Mouse (Mus musculus) urinary bladder, postnatal 25 days (tissue): ENCODE measurements at regions not wholly inside any gene's neighbourhood (a gene's known extent, or its start where the extent isn't known, plus 50 kb on each side); places are given as distances from the start of the nearest gene placed in this dataset.

ENCODE experiments used
- DNase-seq: peaks from one replicate; pipeline ENCODE4 v3.0.0; 2022; ENCODE audit warnings: low spot score

DNA sequence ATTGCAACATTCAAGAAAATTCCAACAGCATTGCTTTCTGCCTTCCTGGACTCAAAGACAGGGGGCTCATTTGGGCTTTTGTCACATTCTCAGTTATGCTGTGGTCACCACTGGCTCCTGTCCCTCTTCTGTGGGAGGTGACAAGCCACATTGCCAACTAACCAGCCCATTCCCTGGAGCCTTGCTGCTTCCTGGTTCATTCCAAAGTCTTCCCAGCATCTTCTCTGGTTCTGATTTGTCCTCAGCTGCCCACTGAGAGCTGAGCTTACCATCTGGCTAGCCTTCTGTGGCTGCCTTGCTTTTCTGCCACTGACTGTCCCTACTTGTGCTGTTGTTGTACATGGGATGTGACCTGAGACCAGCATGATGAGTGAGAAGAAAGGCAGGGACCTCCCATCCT is 111.0 kb downstream of the Cxcl12 start:
- no peak for DNase-seq

DNA sequence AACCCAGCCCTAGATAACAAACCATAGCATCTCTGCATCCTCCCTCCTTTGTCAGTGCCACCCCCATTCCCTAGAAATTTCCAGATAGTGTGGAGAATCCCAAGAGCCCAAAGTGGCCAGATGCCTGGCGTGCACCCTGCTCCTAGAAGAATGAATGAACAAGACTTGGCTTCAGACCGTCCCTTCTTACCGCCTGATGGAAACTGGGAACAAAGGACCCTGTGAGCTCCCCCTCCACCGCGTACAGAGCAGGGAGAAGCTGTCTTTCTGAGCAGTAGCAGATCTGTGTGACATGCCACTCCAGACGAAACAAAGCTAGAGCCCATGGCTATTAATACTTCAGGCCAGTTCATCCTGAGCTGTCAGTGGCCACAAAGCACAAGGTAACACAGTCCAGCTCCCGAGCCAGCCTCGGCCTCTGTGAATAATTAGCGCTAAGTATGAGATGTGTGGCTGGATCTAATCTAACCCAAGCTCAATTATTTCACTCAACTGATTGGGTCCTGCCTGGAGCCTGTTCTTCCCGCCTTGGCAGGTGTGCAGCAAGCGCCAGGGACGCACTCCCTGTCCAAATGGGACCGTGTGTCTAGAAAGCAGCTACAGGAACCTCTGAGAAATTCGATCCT is 111.6 kb downstream of the Cxcl12 start:
- no peak for DNase-seq

DNA sequence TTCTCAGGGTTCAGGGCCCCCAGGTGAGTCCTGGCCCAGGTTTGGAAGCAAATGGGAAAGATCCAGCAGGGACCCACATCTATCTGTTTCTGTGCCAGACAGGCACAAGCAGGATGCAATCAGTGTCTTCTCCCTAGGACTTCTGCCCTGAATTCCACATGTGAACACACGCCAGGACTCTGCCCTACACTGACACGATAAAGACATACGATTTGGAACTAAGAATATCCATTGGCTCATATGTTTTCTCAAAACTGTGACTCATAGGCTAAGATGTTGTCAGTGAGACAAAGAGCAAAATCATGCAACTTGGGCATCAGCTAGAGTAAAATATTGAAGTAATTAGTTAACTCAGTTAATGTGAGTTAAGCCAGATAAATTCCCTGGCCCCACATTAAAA is 112.6 kb downstream of the Cxcl12 start:
- no peak for DNase-seq

DNA sequence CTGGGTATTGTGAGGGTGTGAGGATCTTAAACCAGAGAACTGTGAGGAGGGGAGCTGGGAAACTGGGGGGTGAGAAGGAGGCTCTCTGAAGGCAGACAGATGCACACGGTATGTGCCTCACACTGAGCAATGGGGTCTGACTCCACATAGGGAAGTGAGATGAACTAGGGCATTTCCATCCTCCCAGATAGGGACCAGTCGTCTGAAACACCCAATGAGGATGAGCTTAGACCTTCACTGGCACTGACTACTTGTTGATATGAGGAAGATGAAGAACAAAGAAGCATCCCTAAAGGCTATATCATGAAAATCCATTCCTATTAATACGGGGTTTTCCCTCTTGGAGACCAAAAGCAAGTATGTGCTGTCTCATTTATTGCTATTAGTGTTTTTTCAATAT is 115.3 kb downstream of the Cxcl12 start:
- DNase-seq: no peak

DNA sequence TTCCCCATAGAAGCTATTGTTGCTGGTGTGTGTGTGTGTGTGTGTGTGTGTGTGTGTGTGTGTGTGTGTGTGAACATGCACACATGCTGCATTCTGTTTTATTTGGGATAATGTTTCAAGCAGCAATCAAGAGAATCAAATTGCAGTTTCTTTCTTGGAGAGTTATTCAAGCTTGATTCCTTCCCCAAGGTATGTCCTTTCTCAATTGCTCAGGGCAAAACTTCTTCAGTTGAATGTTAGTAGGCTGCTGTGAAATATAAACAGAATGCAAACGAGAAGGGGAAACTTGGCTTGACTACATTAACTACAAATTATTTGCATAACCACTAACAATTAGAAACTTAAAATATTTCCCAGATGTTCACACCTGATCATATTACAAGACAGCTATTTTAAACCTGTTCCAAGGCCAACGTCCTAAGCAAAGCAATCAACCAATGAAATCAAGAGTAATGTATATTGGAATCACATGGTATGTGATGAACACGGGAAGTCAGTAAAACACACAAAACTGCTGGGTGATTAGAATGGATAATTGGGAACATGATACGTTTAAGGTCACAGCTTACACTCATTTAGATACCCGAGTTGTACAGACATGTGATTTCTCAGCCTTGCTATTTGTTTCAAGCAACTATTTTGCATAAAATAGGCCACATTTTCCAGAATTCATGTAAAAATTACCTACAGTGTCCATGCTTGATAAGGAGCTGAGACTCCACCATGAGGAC is 116.2 kb downstream of the Cxcl12 start:
- DNase-seq: no peak

DNA sequence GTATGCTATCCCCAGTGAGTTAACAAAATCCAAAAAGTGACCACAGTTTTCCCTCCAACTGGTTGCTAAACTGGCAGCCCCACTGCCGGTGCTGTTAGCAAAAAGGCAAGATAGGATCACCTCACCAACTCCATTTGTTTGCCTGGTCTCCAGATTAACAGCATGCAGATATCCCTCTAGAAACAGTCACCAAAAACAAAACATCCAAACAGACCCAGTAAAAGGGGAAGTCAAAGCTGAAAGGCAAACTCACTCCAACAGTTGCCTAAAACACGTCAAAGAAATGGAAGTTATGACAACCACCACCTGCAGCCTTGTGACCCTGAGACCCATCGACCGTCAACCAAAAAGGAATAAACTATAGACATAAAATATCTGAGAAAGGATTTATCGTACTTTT is 119.1 kb downstream of the Cxcl12 start:
- no peak for DNase-seq

DNA sequence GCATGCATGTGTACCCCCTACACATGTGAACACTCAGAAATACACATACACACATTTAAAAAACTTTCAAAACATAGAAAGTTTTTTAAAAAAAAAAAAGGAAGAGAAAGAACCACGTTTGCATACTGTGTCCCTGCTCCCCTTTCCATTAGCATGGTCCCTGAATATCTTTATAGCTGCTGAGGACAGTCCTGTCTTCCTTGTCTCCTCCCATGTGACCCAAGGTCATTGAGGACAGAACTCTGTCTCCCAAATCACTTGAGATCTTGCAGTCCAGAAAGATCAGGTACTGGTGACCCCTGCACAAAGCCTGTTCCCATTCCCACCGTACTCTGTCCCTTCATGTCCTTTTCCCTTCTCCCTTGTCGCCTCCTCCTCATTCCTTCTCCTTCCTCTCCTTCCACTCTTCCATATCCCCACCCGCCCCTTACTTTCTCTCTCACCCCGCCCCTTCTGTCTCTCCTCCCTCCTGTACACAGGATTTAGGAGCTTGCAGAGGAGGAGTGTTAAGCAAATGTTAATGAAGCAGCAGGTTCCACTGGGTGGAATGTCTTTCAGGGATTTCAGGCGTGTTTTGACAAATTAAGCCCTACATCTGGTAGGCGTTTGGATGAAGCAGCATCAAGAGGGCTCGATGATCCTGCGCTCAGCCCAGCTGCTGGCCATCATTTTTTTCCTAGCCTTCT is 125.6 kb downstream of the Cxcl12 start:
- DNase-seq: no peak

DNA sequence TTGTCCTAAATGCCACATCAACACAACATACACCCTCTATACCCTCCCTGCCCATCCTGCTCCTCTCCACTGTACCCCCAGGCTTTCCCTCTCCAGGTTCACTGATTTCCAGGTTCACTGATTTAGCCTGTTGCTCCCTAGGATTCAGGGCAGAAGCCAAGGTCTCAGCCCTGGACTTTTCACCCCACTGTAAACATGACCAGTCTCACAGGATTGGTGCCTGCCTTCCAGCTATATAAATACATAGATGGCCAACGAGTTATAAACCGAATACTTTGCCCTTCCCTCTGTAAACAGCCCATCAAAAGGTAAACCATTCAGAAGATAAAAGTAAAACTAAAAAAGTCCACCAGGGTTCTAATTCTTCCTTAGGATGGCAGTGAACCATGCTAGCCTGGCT is 129.6 kb downstream of the Cxcl12 start:
- DNase-seq: no peak

DNA sequence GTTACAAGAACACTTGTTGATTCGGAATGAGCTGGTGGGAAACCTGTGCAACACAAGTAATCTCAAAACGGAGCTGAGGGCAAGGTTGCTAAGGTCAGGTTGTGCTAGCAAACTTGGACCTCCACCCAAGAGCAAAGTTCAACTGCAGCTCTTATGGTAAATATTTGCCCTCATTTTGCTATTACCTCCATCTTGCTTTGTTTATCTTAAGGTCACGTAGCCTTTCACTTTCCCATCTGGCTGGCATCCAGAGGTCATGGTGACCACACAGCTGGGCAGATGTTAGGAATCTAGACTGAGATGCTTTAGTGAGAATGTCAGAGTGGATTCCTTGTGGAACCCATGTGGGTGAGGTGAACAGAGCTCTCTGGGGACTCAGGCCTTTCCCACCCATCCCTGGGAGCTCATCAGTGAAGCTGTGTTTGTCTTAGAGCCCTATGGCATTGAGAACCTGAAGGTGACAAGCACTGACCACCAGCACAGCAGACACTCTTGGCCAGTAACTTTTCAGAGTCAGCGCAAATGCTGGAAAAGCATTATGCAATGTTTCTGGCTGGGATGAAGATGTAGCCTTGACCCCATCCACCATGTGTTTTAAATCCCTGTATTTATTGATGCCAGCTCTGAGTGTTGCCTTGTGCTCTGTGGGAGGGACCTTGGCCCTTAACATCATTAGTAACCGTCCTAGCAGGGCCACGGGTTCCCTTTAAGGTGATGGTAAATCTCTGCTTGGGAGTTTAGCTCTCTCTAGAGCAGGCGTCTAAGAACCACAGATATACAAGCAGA is 131.4 kb downstream of the Cxcl12 start:
- DNase-seq: no peak

DNA sequence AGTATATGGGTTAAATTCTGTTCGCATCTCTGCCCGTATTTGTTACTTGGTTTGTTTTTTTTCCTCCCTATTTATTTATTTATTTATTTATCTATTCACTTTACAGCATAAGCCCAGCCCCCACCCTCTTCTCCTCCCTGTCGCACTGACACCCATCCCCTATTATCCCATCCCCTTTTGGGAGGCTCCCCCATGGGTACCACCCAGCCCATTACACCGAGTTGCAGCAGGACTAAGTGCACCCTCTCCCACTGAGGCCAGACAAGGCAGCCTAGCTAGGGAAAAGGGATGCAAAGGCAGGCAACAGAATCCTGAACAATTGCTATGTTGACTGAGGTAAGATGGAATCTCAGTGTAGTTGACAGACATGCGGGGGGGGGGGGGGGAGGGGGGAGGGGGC is 135.0 kb downstream of the Cxcl12 start:
- no peak for DNase-seq

DNA sequence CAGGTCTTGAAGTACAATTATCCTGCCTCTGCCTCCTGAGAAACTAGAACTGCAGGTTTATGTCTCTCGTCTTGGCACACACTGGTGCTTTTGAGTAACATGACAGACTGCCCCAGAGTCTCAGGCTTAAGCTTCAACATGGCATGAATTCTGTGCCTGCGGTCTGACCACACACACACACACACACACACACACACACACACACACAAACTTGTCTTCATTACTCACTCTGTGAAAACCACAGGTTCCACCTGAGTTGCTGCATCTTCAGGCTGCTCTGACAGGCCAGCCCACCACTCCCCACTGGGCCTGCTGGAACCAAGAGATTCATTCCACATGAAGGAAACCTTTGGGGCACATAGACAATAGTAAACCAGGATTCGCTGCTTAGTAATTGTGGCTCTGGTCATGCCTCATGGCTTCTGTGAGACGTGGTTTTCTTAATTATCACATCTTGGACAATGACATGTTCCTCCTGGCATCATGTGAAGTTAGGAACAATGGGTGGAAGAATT is 137.5 kb downstream of the Cxcl12 start:
- DNase-seq: no peak

DNA sequence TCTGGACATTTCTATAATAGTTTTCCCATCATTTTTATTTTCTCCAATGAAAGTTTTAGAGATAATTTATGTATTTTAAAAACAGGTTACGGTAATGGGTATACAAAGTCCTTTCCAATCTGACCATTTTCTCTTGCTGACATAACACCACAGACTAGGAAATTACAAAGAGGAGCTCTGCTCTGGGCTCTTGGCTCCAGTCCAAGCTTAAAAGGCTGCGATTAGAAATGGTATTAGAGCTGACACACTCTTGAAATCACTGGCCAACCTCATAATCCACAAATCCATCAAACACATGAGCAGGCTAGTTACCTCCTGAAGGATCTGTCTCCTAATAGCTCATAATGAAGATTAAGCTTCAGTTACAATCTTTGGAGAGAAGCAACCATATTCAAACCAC is 140.3 kb downstream of the Cxcl12 start:
- DNase-seq: no peak

DNA sequence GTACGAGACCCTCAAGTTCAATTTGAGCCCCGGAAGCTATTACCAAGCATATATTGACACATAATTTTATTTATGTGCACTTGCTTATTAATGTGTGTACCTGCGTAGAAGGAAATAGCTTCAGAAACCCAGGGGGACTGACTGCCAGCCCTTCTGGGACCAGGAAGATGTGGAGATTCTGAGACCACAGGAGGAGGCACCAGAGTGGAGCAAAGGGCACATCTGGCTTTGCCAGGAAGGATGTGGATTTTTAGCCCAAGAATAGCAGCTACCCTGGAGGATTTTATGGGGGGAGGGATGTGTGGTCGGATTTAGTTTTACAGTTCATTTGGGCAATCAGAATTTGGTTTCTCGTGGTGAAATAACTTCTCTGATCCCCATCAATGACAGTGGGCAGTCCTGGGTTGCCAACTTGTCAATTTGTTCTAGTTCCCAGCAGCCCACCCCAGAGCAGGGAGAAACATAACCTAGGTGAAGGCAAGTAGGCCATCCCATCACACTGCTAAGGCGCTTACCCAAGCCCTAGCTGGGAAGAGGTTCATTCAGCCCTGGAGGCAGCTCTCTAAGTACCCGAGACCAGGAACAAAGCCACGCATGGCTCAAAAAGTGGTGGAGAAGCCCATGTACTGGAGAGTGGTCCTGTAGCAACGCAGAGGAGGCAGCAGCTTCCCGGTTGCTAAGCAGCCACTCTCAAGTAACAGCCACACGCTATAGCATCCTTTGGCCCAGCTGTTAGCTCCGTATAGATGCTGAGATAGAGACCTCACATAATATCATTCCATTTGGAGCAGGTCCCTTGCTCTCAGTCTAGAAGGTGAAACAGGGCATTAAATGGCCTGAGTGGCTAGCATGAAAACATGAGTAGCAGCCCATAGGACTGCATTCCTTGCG is 144.8 kb downstream of the Cxcl12 start:
- DNase-seq: no peak

DNA sequence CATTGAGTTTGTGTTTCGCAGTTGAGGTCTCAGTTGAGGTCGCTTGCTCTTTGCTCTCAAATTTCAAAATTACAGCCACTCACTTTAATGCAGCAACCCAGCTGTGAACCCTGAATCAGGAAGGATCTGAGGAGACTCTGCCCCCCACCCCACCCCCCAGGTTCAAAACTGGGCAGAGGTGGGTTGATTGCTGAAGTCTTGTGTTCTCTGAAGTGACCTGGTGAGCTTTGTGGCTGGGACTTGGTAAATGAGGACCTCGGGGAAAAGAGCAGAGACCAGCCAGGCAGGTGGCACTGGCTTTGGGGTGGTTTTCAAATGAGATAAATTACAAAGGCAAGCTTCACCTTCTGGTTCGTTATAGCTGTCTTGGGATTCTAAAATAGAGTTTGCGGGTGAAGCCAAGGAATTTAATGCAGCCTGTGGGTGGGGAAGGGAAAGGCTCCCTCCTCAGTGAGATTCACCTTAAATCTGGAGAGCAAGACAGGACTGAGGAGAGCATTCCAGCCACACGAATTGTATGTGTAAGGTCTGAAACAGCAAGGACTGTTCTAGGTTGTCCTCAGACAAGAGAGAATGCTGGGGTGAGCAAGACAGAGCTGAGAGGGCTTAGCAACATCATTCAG is 145.7 kb downstream of the Cxcl12 start:
- no peak for DNase-seq

DNA sequence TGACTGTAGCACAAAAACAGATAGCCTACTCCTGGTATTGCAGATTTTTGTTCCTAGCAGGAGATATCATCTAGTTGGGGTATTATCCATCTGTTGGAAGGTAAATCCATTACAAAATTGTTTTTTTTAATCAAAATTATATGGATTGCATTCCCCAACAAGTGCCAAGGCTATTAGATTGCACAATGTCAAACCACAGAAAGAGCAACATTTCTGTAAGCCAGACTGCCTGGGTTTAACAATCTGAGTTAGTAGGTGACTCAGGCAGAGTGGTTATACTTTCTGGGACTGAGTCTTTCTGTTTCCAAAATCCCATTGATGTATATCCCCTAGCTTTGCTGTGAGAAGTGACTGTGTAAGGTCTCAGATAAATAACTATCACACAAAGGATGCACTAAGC is 155.0 kb downstream of the Cxcl12 start:
- no peak for DNase-seq

DNA sequence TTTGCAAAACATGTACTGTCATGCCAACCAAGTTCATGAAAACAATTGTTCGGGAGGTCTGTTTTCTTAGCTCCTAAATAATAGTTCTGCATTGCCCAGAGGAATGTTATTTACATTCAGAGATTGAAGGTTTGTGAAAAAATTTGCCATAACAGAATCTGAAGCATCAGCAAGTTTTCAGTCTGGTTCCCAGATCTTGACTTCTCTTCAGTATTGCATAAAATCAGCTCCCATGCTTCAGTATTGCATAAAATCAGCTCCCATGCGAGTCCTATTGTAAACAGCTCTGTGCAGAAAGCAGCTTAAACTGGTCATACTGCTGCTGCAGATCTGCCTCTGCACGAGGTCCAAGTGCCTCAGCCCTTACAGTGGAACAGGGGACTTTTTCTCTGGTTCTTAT is 155.5 kb downstream of the Cxcl12 start:
- no peak for DNase-seq

DNA sequence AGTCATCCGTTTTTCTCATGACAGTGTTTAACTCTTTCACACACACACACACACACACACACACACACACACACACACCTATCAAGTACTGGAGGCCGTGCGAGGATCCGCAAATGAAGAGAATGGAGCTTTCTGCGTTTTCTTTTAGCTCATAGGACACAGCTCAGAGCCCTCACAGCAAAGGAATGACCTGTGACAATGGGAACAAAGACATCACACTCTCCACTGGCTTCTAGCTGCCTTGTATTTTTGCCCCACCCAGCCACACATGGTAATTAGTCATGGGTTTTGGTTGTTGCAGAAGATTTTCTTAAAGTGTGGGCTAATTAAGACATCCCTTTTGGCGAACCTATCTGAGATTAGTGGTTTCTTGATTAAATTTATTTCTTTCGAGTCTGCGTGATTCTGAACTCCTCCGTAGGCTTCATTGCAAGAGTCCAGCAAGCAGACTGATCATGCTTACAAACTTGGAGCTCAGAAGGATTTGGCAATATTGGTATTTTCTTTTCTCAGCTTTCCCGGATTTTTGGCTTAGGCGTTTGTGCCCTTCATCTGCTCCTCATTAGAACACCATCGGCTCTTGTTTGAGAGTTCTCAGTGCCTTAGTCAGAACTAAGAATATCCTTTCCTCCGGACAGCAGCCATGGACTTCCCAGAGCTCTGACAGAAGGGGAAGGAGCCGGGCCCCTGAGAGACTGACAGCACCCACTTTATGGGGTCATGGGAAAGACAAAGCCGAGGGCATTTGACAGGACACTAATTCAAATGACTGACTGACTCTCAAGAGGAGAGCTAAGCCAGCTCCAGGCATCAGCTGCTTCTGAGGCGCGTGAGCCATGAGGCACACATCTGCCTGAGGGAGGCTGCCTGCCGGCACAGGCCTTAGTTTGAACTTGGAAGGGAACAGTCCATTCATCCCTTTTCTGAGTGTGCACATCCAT is 158.8 kb downstream of the Cxcl12 start:
- DNase-seq: no peak

DNA sequence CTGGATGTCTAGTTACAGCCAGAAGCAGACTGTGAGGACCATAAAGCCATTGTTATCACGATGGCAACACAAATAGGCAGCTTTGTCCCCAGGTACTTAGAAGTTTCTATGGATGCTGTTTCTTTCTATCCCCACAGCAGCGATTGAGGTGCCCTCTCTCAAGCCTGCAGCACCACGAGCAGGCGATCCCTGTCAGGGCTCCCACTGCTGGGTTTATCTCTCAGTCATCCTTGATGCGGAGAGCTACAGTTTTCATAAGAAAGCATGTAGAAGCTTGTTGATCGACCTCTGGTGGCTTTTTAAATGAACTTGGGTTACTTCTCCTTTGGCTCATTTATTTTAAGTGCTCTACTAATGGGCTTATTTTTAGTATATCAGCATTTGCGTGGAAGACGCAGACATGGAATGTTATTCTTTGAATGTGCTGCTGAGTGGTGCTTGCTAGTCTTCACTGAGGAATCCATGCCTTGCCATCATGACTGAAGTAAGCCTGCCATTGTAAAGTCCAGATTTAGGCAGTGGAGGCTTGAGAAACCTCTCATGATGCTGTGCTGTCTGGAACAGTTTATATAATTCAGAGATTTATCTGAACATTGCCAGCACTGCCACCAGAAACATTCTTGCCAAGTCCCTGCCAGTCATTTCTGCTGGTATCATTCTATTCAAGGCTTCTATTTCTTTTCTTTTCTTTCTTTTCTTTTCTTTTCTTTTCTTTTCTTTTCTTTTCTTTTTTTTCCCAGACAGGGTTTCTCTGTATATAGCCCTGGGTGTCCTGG is 161.0 kb downstream of the Cxcl12 start:
- no peak for DNase-seq

DNA sequence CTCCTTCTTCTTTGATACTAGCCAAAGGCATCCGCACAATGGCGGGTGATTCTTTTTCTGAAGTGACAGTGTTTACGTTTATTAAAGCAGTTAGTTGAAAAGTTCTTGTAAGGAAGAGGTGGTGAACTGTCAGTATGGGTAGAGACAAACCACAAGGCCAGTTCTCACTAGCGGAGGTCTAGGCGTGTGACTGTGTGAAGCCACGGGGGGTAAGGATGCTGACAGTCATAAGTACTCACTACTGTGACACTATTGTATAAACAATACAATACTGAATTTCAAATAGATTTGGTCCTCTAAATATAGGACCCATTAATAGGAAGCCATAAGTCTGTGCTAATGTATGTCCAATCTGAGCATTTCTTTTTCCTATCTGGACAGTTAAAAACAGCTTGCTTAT is 161.9 kb downstream of the Cxcl12 start:
- no peak for DNase-seq
